Mouse (Mus musculus) intestine, embryonic 14.5 days (tissue): ENCODE data around the gene Mcm7. TPM values are rescaled to one million over a fixed set of nuclear protein-coding genes. Genes with fewer than 3 reads are reported as not detected.

Experiments
- ATAC-seq: fragments of 200-750 bp; cut with Nextera tagmentation; replicated peaks from 2 replicates; pipeline ENCODE4 v1.8.0; 2017; ENCODE audit warnings: low read depth, moderate number of reproducible peaks, moderate TSS enrichment, moderate library complexity; ENCODE audit not compliant: low FRiP score, low TSS enrichment
- DNase-seq: peaks from one replicate; pipeline ENCODE4 v3.0.0-alpha.2; 2018; ENCODE audit warnings: low spot score
- H3K27ac ChIP-seq: fragments of 300-500 bp; sonication (generic); 2 replicates; pipeline ENCODE4 v1.5.1; 2014; ENCODE audit warnings: low read depth, mild to moderate bottlenecking, control low read depth
- H3K27me3 ChIP-seq: fragments of 300-500 bp; sonication (generic); replicated peaks from 2 replicates; pipeline ENCODE4 v1.6.1; 2014; ENCODE audit warnings: low read length, control low read depth; ENCODE audit not compliant: control insufficient read depth, insufficient read depth
- H3K36me3 ChIP-seq: fragments of 300-500 bp; sonication (generic); 2 replicates; pipeline ENCODE4 v1.6.1; 2014; ENCODE audit warnings: low read length, control low read depth; ENCODE audit not compliant: control insufficient read depth, insufficient read depth
- H3K4me1 ChIP-seq: fragments of 300-500 bp; sonication (generic); replicated peaks from 2 replicates; pipeline ENCODE4 v1.6.1; 2014; ENCODE audit warnings: low read length, control low read depth, mixed read lengths; ENCODE audit not compliant: control insufficient read depth, insufficient read depth
- H3K4me2 ChIP-seq: fragments of 300-500 bp; sonication (generic); 2 replicates; pipeline ENCODE4 v1.6.1; 2014; ENCODE audit warnings: low read length
- H3K4me3 ChIP-seq: fragments of 300-500 bp; sonication (generic); 2 replicates; pipeline ENCODE4 v1.5.1; 2014; ENCODE audit warnings: low read depth, low read length, control low read depth, mixed read lengths
- H3K9ac ChIP-seq: fragments of 300-500 bp; sonication (generic); 2 replicates; pipeline ENCODE4 v1.6.1; 2014; ENCODE audit warnings: mild to moderate bottlenecking, low read length
- H3K9me3 ChIP-seq: fragments of 300-500 bp; sonication (generic); 2 replicates; pipeline ENCODE4 v1.6.1; 2016; ENCODE audit warnings: low read length, control low read depth; ENCODE audit not compliant: control insufficient read depth
- WGBS: fragments of 180-500 bp; shearing (Covaris S2); extraction: QIAGEN DNeasy Blood & Tissue Kit; methylation state at CpG from one replicate; pipeline ENCODE4 v1.1.7; 2014; 5-methylcytosine and 5-hydroxymethylcytosine counted together
- polyA plus RNA-seq: library from polyadenylated mRNA; unstranded; fragments of >200 nt; fragmentation: Nextera tagmentation; extraction: Ambion mirVana; gene quantifications from 2 replicates; pipeline ENCODE4 v1.2.1, GENCODE M21; 2014

Gene Mcm7
- polyA plus RNA-seq, 1 experiment from 2014 or later: 182 TPM

- H3K27me3 ChIP-seq: no peaks in the 10 kb centered on the region
- ATAC-seq (peak; percentile 62), DNase-seq (no peak)
- H3K36me3 ChIP-seq: peaks cover 19% of the 10 kb centered on the region
- H3K9ac ChIP-seq: peak overlapping the region; percentile 83
- H3K4me3 ChIP-seq: peak overlapping the region; percentile 76
- H3K27ac ChIP-seq: peak overlapping the region; percentile 82
- WGBS: under 1% methylated on average over 29 of the region's 29 CpGs
- no peaks in the 10 kb centered on the region for H3K9me3 ChIP-seq
- H3K4me1 ChIP-seq: no peaks in the 10 kb centered on the region
- H3K4me2 ChIP-seq: peak overlapping the region; percentile 98
Measured at GRCm38 (mm10) chr5:138194755-138195345, 22.6 kb upstream of the Mcm7 start.

- DNase-seq: peak; percentile 94
- H3K4me1 ChIP-seq: no peaks in the 10 kb centered on the region
- no peaks in the 10 kb centered on the region for H3K9me3 ChIP-seq
- peaks cover 24% of the 10 kb centered on the region for H3K36me3 ChIP-seq
- H3K27ac ChIP-seq: peak within 1 kb of the TSS; percentile 82
- H3K27me3 ChIP-seq: no peaks in the 10 kb centered on the region
- H3K4me3 ChIP-seq: peak within 1 kb of the TSS; percentile 76
- WGBS: 9% methylated on average over 54 of the region's 54 CpGs
- peak; percentile 80 for ATAC-seq
- H3K9ac ChIP-seq: peak within 1 kb of the TSS; percentile 83
- H3K4me2 ChIP-seq: peak within 1 kb of the TSS; percentile 98
Measured at GRCm38 (mm10) chr5:138193771-138194727, 21.8 kb upstream of the Mcm7 start, which contains the start of gene Mblac1. Gene Mblac1 (plus strand): TSS chr5:138194314.

GRCm38 (mm10) chr5:138187661-138188306 is 15.6 kb upstream of the Mcm7 start:
- DNase-seq: peak; percentile 83

DNA sequence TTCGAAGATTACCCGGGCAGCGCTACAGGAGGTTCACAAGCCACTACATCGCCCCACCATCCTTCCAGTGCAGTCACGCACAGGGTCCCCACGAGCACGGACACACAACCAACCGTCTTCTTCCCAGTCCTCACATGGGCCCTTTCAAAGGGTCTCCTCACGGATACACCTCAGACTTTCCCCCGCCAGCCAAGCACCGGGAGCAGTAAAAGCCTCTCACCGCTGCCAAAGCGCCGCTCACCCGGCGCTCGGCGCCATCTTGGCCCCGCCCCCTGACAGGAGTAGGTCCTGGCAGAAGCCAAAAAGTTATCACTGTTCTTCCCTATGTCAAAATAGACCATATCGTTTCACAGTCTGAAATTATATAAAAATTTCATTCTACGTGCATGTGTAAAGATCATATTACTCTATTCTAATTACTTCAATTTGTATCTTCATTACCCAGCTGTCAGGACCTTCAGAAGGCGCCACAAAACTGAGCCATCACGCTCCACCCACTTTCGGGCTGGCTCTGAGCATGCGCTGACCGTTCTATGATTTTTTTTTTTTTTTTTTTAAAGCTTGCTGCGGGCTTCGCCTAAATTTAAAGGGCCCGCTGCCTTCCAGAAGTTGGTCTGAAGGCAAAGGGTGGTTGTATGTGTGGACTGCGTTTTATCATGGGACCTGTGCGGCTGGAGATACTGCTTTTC is 14.9 kb upstream of the Mcm7 start, which contains the start of the genes Taf6 and Cnpy4:
TSS of gene Taf6 (minus strand) at position 502 of the 689 bp plus-strand sequence.
TSS of gene Cnpy4 (plus strand) at position 536 of the 689 bp plus-strand sequence.
- Histone ChIP-seq H3K27ac (peak within 1 kb of the TSS; percentile 43; the same call in 1 of the 2 replicates), H3K4me3 (peak within 1 kb of the TSS; percentile 82), H3K36me3 (peaks cover 32% of the 10 kb centered on the region), H3K9ac (peak within 1 kb of the TSS; percentile 86), H3K9me3 (no peaks in the 10 kb centered on the region), H3K4me1 (peaks cover 12% of the 10 kb centered on the region), H3K4me2 (peak within 1 kb of the TSS; percentile 83), H3K27me3 (no peaks in the 10 kb centered on the region)
- peak; percentile 83 for DNase-seq
- 1% methylated on average over 31 of the region's 31 CpGs for WGBS
- ATAC-seq: peak; percentile 82

More at GRCm38 (mm10) chr5:138187661-138188306, 15.6 kb upstream of the Mcm7 start:
- H3K4me3 ChIP-seq: peak overlapping the region; percentile 82
- peak overlapping the region; percentile 86 for H3K9ac ChIP-seq
- H3K27ac ChIP-seq: peak overlapping the region; percentile 43; the same call in 1 of the 2 replicates
- whole genome bisulfite sequencing: under 1% methylated on average over 10 of the region's 10 CpGs
- H3K27me3 ChIP-seq: no peaks in the 10 kb centered on the region
- H3K36me3 ChIP-seq: peaks cover 32% of the 10 kb centered on the region
- peaks cover 12% of the 10 kb centered on the region for H3K4me1 ChIP-seq
- H3K9me3 ChIP-seq: no peaks in the 10 kb centered on the region
- peak overlapping the region; percentile 83 for H3K4me2 ChIP-seq
- ATAC-seq: peak; percentile 81

DNA sequence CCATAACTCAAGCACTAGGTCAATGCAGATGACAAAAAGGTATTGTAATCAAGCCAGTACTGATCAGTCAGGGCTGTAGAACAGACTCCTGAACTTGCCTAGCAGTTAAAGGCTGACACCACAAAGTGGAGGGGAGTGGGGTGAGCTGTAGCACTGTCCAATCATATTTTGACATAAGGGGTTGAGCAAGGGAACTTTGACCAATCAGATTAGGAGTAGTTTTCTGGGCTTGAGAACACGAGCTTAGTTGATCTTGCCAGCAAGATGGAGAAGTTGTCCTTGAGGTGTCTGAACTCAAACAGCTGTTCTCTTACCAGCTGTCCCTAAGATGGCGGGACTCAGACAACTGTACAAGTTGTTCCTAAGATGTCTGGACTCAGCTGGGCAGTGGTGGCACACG is 995 bp upstream of the Mcm7 start:
- H3K36me3 ChIP-seq: peaks cover 61% of the 10 kb centered on the region
- H3K4me3 ChIP-seq: no peak overlapping the region
- H3K4me2 ChIP-seq: peak overlapping the region; percentile 72
- no peak overlapping the region for H3K27ac ChIP-seq
- no peaks in the 10 kb centered on the region for H3K9me3 ChIP-seq
- no peaks in the 10 kb centered on the region for H3K27me3 ChIP-seq
- WGBS: 76% methylated on average over 3 of the region's 3 CpGs
- H3K4me1 ChIP-seq: peaks cover 19% of the 10 kb centered on the region
- DNase-seq (no peak), ATAC-seq (no peak)
- no peak overlapping the region for H3K9ac ChIP-seq

GRCm38 (mm10) chr5:138170936-138171561 is 1.2 kb downstream of the Mcm7 start:
- Histone ChIP-seq H3K36me3 (peaks cover 62% of the 10 kb centered on the region), H3K27me3 (no peaks in the 10 kb centered on the region), H3K4me2 (peak overlapping the region; percentile 72), H3K27ac (peak overlapping the region; percentile 94), H3K4me3 (peak overlapping the region; percentile 79), H3K9me3 (no peaks in the 10 kb centered on the region), H3K4me1 (peaks cover 19% of the 10 kb centered on the region), H3K9ac (peak overlapping the region; percentile 83)
- WGBS: under 1% methylated on average over 47 of the region's 47 CpGs
- ATAC-seq (peak; percentile 90), DNase-seq (peak; percentile 98)

DNA sequence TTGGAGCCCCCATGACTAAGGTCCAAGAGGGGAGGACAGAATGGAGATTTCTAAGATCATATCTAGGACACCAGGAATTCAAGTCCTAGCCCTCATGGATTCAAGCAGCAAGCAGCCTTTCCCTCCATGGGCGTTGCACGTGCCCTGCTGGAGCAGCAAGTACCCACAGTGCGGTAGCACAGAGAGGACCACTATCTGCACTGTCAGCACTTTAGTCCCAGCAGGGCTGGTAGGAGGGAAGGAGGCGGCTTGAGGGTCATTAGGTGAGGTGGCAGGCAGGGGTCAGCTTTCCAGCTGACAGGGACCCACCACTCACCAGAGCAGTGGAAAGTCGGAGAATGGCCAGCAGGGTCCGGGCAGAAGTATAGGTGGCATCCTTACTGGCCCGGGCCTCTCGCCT is 6.6 kb downstream of the Mcm7 start:
- no peaks in the 10 kb centered on the region for H3K27me3 ChIP-seq
- peaks cover 74% of the 10 kb centered on the region for H3K36me3 ChIP-seq
- no peak overlapping the region for H3K4me2 ChIP-seq
- DNase-seq: no peak
- no peak overlapping the region for H3K9ac ChIP-seq
- H3K9me3 ChIP-seq: no peaks in the 10 kb centered on the region
- no peak for ATAC-seq
- peaks cover 18% of the 10 kb centered on the region for H3K4me1 ChIP-seq
- 79% methylated on average over 8 of the region's 8 CpGs for whole genome bisulfite sequencing
- no peak overlapping the region for H3K27ac ChIP-seq
- H3K4me3 ChIP-seq: no peak overlapping the region
